Mouse (Mus musculus) kidney, adult 11 months (tissue): ENCODE results near the gene Ehmt1.
A peak's percentile ranks its signal among the peaks of the same experiment; 100 is the strongest.

Experiments
- DNase-seq: peaks from one replicate; pipeline ENCODE4 v3.0.0; 2022

Ehmt1 gene

GRCm38 (mm10) chr2:24796833-24797457 is 122.5 kb downstream of the Ehmt1 start:
- no peak for DNase-seq

- no peak for DNase-seq
These were observed 132.2 kb downstream of the Ehmt1 start for GRCm38 (mm10) chr2:24787250-24787649.

GRCm38 (mm10) chr2:24781253-24781652 is 138.2 kb downstream of the Ehmt1 start:
- no peak for DNase-seq

- DNase-seq = no peak
These were observed 142.6 kb downstream of the Ehmt1 start for GRCm38 (mm10) chr2:24776831-24777230.

GRCm38 (mm10) chr2:24775951-24776587 is 143.3 kb downstream of the Ehmt1 start:
- no peak for DNase-seq

- no peak for DNase-seq
These were observed 144.6 kb downstream of the Ehmt1 start for GRCm38 (mm10) chr2:24774832-24775231.

GRCm38 (mm10) chr2:24770861-24771260 is 148.6 kb downstream of the Ehmt1 start:
- no peak for DNase-seq

- no peak for DNase-seq
These were observed 156.3 kb downstream of the Ehmt1 start, which contains the start of gene Cacna1b for GRCm38 (mm10) chr2:24763115-24763557. Gene Cacna1b (minus strand): TSS chr2:24763152.

- DNase-seq = no peak
These were observed 156.9 kb downstream of the Ehmt1 start for GRCm38 (mm10) chr2:24762446-24762960.

GRCm38 (mm10) chr2:24761923-24762445 is 157.4 kb downstream of the Ehmt1 start:
- DNase-seq = no peak

GRCm38 (mm10) chr2:24755276-24755675 is 164.1 kb downstream of the Ehmt1 start:
- DNase-seq = peak; percentile 14

- DNase-seq = no peak
These were observed 166.8 kb downstream of the Ehmt1 start for GRCm38 (mm10) chr2:24752599-24752998.

GRCm38 (mm10) chr2:24750051-24750450 is 169.4 kb downstream of the Ehmt1 start:
- no peak for DNase-seq

GRCm38 (mm10) chr2:24747878-24748277 is 171.5 kb downstream of the Ehmt1 start:
- no peak for DNase-seq
